Mouse (Mus musculus) right cerebral cortex, adult 18-20 months (tissue): ENCODE results near the gene Cfdp1.

Experiments
- DNase-seq: peaks from one replicate; pipeline ENCODE4 v3.0.0; 2022; ENCODE audit warnings: mixed read lengths

Gene Cfdp1

DNA sequence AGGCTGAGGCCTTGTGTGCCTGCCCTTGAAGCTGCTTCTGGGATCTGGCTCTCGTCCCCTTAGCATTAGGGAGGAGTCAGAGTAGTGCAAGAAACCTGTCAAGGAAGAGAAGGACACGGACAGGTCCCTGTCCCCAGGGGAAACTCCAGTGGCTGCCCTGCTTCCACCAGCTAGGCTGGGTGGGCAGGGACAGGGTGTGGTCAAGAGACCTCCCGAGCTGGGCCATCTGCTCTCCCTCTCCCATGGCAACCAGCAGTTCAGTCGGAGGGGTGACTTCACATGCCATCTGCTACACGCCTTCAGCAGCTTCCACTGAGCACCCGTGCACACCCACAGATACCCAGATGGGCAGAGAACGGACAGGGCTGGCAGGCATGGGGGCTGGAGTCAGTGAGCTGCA is 117.8 kb downstream of the Cfdp1 start:
- DNase-seq, result peak; percentile 72

DNA sequence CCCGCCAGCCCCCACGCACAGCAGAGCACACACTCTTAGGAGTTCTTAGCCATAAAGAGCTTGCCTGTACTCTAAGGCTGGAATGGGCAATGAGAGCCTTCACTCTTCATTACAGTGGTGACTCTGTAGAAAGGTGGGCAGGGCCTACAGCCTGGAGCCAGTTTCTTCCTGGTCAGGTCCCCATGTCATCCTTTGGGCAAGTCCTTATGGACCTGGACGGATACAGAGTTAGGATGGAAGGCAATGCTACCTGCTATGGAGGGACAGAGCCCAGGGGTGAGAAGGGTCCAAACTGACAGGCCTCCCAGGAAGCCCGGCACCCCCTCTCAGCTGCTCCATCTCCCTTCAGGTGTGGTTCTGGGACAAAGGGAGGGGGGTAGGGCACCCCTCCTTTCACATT is 118.3 kb downstream of the Cfdp1 start:
- DNase-seq, result no peak

DNA sequence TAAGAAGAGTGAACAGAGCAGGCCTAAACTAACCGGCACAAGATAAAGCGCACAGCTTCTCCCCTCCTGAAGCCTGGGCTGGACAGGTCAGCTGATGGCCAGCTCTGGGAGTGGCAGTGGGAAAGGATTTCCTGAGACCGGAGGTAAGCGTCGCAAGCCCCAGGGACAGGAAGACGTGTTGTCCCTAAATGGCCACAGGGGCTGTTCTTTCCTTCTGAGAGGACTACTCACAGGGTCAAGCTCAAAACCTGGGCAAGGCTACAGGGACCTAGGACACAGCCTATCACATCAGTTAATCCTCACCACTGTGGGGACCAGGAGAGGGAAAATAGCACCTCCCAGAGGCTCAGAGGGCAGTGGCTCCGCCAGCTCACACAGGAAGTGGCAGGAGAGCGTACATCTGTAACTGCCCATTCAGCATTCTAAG is 118.7 kb downstream of the Cfdp1 start:
- no peak for DNase-seq

DNA sequence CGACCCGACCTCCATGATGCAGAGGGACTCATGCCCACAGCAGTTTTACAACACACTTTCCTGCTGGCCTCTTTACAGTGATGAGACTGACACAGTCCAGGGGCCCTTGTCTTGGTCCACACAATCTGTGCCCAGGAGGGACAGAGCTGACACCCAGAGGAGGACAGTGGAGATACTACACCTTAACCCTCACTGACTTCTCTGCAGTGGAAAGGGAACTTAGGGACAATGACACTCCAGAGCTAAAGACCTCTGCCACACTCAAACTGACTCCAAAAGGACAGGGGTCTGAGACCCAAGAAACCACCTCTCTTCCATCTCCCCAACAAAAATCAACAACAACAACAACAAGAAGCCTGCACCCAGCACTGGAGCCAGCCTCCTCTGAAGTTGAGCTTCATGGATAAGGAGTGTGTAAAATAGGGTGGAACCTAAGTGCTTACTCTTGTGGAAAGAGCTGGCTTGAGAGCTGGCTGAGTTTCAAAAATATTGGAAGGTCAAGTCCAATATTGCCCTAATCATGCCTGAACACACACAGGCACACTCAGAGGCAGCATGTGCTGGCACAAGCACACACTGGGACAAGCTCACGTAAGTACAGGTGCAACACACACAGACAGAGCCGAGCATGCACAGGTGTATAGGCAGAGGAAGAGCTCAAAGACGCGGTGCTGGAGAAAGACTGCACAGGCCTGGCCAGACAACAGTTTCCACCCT is 119.7 kb downstream of the Cfdp1 start:
- DNase-seq, result no peak

DNA sequence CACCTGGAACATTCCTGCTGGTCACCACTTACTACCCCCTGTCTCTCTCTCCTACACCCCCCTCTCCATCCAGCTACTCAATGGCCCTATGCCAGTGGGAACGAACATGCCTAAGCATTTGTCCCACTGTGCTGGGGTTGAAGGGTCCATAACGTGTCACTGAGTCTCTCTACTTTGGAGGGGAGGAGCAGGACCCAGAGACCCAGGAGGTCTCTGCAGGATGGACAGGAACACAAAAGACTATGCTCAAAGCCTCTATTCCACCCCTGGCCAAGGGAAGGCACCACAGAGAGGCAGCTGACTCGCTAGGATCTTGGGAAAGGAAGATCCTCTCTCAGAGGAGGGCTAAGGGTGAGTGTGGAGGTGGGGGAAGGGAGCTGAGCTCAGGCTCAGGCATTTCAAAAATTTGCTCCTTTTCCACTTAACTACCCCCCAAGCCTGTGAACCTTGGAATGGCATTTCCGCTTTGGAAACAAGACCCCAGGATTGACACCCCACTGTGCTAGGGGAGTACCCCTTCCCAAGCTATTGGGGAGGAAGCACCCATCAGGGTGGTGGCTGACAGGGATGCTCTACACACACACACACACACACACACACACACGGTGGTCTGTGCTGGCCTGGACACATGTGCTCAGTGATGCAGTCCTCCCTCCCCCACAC is 120.4 kb downstream of the Cfdp1 start:
- DNase-seq, result no peak

DNA sequence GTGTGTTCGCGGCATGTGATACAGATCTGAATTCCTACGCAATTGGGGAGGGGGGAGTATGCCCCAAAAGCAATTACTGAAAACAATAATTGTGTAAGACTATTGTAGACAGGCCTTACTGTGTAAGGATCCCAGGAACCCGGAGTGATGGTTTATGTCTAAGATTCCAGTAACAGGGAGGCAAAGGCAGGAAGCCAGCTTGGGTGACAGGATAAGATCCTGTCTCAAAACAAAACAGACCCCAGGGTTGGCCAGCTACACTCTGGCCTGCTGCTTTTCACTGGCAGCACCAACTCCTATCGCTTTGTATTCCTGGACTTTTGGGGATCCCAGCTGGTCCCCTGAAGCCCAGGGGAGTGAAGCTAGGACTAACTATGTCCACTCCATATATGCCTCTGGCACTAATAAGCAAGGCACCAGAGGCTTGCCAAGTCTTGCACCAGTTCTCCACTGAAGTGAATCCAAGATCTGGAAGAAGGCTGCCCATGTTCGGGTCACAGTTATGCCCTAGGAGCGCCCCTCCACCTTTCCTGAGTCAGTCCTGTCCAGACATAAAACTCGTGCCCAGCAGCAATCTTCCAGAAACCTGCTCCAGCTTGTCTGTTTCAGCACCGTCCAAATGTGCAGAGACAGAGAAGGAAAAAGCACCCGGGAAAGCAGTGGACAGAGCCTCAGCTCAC is 121.5 kb downstream of the Cfdp1 start:
- no peak for DNase-seq

DNA sequence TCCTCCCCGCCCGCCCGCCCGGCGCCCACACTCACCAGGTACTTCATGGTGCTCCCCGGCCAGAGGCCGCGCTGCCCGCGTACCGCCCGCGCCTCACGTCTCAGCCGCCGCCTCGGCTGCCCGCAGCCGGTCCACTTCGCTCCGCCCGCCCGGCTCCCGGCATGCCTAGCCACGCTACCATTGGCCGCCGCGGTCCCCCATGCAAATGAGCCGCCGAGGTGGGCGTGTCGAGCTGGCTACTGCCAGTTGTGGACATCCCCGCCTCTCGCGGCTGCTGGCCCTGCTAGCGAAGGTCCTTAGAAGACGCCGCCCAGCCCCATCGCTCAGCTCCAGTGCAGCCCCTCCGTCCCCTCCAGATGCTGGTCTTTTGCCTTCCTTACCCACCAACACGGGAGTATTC is 122.1 kb downstream of the Cfdp1 start:
- DNase-seq, result peak; percentile 97

DNA sequence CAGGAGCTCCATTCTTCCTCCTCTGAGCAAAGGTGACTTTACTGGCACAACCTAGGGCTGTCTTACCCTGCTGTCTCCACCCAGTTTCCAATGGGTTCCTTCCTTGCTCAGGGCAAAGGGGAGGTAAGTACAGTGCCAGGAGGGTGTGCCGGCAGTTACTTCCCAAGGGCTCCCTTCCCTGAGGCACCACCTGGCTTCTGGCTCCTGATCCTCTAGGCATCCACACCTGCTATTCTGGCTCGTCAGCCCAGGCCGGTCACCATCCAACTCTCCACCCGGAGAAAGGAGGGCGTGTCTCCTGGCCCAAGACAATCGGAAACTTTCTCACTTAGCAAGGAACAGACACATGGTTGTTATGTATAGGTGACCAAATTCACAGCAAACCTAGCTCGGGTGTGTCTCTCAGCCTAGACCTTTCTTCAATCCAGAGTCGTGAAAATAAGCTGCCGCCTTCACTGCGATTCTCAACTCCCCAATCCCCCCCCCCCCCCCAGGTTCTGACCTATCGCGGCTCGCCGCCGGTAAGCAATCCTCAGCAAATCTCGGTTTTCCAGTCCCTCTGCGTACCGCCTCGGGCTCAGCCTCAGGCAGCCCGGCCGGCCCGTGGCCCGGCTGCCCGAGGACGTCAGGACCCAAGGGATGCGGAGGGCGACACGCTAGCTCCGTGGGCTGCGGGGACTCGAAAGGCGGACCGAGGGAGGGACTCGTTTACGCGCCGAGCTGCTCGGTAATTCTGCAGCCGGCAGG is 122.7 kb downstream of the Cfdp1 start:
- DNase-seq, result no peak

DNA sequence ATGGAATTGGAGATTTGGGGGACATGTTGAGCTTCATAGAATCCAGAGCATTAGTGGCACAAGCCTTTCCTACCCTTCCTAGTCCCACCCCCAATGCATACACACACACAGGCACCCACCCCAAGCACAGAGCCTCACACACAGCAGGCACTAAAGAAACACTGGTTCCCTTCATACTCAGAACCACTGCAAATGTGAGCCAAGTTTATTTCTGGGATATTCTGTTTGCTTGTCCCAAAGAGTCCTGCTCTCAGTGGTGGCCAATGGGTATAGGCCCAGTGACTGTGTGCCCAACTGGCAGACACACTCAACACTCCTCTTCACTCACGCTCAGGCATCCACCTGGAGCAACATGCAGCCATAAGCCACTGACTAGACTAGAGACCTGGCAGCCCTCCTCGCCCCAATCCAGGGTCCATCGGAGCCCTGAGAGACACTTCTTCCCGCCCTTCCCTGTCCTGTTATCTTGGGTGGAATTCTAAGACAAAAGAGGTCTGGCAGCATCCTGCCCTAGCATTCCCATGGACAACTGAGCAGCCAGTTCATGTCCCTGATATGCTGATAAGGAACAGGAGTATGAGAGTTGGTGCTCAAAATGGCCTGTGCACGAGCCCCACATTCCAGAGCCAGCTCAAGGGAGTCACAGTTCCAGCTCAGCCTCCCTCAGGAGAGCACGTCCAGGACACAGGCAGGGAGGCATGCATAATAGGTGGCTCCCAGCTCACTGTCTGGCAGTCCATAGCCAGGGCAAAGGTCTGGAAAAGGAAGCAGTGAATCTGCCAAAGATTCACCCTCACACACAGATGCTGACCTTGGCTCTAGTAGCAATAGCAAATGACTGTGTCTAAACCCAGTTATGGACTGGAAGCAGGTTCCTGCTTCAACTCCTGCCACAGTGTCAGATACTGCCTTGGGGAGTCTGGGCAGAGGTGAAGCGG is 124.6 kb downstream of the Cfdp1 start:
- no peak for DNase-seq

DNA sequence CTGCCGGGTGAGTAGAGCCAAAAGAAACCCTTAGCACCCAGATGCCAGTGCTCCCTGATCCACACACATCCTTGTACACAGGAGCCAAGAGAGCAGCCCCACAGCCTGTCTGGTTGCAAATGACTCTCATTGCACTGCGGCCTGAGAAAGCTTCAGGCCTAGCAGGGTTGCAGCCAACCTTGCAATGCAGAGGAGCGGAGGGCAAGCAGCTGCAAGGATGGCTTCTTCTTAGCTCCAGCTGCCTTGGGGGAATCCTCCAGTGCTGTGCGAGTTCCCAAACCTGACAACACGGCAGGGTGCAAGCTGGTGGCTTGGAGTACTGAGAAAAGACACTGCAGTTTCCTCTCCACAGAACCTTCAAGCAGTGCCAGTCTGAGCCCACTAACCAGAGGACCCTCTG is 125.6 kb downstream of the Cfdp1 start:
- no peak for DNase-seq

DNA sequence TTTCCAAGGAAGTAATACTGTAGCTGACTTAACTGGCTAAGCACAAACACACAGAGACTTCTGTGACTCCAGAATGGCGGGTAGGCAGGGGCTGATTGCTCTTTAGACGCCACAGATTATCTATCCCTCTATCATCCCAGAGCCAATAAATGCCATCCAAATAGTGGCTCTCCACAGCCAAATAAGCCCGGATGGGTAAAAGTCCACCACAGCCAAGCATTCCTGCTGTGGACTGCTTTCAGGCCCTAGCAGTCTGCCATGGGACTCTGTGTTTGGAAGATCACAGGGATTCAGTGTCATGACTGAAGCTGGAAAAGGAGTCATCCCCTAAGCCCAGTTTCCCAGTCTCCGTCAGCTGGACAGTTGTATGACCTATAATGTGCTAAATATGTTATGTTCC is 126.5 kb downstream of the Cfdp1 start:
- DNase-seq, result no peak

DNA sequence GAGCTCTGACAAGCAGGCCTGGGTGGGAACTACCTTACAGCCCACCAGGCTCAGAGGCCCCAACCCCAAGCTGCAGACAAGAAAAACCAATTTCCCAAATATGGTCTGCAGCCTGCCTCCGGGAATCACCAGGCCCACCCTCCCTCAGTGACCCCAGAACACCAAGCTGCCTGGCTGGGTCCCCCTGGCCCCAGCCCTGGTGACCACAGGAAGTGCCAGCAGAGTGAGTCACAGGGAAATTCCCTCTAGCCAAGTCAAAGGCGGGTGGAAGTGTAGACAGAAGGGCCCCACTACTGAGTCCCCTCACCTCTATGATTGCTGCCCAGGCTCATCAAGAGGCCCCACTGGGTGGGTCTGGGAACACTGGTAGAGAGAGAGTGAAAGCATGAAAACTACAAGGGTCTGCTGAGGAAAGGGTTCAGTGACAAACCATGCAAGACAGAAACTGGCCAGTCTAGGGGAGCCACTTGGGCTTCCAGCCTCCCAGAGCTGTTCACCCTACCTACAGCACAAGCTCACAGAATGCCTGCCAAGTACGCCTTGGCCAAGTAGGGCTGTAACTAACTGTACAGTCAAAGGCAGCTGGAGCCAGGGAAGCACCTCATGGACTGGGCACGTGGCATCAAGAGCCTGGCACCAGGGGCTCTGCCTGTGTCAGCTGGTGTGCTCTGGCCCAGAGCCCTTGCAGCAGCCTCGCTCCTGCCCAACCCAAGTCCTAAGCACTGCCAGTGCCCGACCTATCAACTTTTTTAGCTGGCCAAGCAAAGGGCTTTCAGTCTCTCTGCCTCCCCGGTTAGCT is 127.8 kb downstream of the Cfdp1 start:
- peak; percentile 83 for DNase-seq

DNA sequence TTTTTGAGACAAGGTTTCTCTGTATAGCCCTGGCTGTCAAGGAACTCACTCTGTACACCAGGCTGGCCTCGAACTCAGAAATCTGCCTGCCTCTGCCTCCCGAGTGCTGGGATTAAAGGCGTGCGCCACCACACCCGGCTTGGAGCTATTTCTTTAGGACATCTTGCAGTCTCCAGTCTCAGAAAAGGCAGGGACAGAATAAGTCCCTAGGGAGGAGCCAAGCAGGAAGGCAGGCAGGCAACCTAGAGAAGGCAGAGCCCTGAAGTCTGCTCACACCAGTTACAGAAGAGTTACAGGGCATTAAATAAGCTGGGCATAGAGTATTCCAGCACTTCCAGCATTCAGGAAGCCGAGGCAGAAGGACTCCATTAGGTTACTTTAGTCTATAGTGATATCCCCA is 128.8 kb downstream of the Cfdp1 start:
- DNase-seq, result no peak

DNA sequence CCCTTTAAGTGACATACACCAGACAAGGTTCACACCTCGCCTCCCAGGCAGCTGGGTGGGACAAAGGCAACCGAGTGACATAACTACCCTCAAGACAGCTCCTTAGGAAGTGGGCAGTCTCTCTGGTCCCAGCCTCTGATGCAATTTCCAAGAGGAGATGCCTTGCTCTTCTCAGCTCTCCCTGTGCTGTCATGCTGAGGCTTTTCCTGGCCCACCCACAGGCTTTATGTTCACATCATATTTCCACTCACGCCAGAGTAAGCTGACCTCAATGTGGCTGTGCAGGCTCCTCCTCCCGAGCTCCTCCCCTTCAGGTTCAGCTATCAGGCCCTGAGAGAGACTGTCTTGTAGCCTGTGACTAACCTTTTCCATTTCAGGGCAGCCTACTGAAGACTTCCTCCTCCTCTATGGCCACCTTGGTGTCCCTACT is 134.0 kb downstream of the Cfdp1 start:
- no peak for DNase-seq

DNA sequence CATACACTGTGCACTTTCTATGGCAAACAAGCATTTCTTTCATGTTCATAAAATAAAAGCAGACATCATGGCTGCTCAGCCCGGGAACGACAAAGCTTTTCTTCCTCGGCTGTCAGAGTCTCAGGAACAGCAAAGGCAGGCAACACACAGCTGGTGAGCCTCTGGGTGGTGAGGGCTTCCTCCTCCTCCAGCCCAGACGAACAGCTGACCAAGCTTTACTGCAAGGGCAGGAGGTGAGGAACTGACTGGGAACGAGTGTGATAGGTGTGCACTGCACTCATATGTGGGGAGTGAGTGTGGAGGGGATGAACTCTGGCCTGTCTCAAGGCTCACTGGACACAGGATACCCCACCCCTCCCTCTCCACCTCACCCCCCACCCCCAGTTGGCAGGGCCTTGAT is 135.2 kb downstream of the Cfdp1 start:
- DNase-seq, result no peak
